Mouse (Mus musculus) MEL (cell line): ENCODE measurements around the gene Atpif1. TPM values are rescaled to one million over a fixed set of nuclear protein-coding genes. Genes with fewer than 3 reads are reported as not detected.

Experiments
- DNase-seq: peaks from one replicate; pipeline ENCODE4 v3.0.0; 2011; ENCODE audit warnings: low read depth, low spot score
- H3K27ac ChIP-seq: 2 replicates; pipeline ENCODE4 v1.5.1; 2012; ENCODE audit warnings: low read depth, mild to moderate bottlenecking, control low read depth, low read length, moderate library complexity; ENCODE audit not compliant: control insufficient read depth
- H3K27me3 ChIP-seq, 2 experiments: fragments of 150-350 bp in 1 of 2; sonication (generic) in 1 of 2; 2 replicates each; pipeline ENCODE4 v1.6.1; 2012; ENCODE audit warnings: low read length in 2 of 2, mild to moderate bottlenecking in 2 of 2, improper control_type of control experiment in 1 of 2, moderate library complexity in 1 of 2; ENCODE audit not compliant: insufficient read depth in 2 of 2, control insufficient read depth in 1 of 2
- H3K36me3 ChIP-seq, 2 experiments: 2 replicates each; pipeline ENCODE4 v1.6.1; 2012 to 2014; ENCODE audit warnings: low read length in 2 of 2, improper control_type of control experiment in 1 of 2, inconsistent platforms in 1 of 2, mild to moderate bottlenecking in 1 of 2; ENCODE audit not compliant: insufficient read depth in 2 of 2, control insufficient read depth in 1 of 2
- H3K4me1 ChIP-seq, 2 experiments: fragments of 150-350 bp in 1 of 2; sonication (generic) in 1 of 2; 2 replicates each; pipeline ENCODE4 v1.6.1; 2012; ENCODE audit warnings: low read length in 2 of 2, improper control_type of control experiment in 1 of 2, mild to moderate bottlenecking in 1 of 2; ENCODE audit not compliant: insufficient read depth in 2 of 2, control insufficient read depth in 1 of 2
- H3K4me3 ChIP-seq, 2 experiments: fragments of 150-350 bp in 1 of 2; sonication (generic) in 1 of 2; 2 replicates each; pipeline ENCODE4 v1.5.1; 2012; ENCODE audit warnings: low read depth in 2 of 2, low read length in 2 of 2, mild to moderate bottlenecking in 2 of 2, moderate library complexity in 2 of 2, control low read depth in 1 of 2, improper control_type of control experiment in 1 of 2; ENCODE audit not compliant: control insufficient read depth in 1 of 2, insufficient read depth in 1 of 2
- H3K79me2 ChIP-seq: 2 replicates; pipeline ENCODE4 v1.6.1; 2012; ENCODE audit warnings: mild to moderate bottlenecking, low read length, moderate library complexity; ENCODE audit not compliant: control insufficient read depth, poor library complexity, insufficient read depth
- H3K9ac ChIP-seq: 2 replicates; pipeline ENCODE4 v1.6.1; 2012; ENCODE audit warnings: low read depth, mild to moderate bottlenecking, control low read depth, low read length, moderate library complexity; ENCODE audit not compliant: control insufficient read depth, poor library complexity, severe bottlenecking
- H3K9me3 ChIP-seq: fragments of 150-350 bp; sonication (generic); replicated peaks from 2 replicates; pipeline ENCODE4 v1.6.1; 2012; ENCODE audit warnings: mild to moderate bottlenecking, low read length, improper control_type of control experiment, moderate library complexity; ENCODE audit not compliant: insufficient read depth
- BHLHE40 ChIP-seq: IDR thresholded peaks from 2 replicates; pipeline ENCODE4 v1.6.1; 2012; ENCODE audit warnings: low read depth, mild to moderate bottlenecking, inconsistent platforms, low read length, improper control_type of control experiment, borderline replicate concordance
- CHD1 ChIP-seq: IDR thresholded peaks from 2 replicates; pipeline ENCODE4 v1.6.1; 2012; ENCODE audit warnings: low read depth, mild to moderate bottlenecking, inconsistent platforms, low read length, improper control_type of control experiment
- CHD2 ChIP-seq: IDR thresholded peaks from 2 replicates; pipeline ENCODE4 v1.6.1; 2011; ENCODE audit warnings: low read length, improper control_type of control experiment
- ELF1 ChIP-seq: IDR thresholded peaks from 2 replicates; pipeline ENCODE4 v1.6.1; 2014; ENCODE audit warnings: low read depth, mild to moderate bottlenecking, inconsistent platforms, low read length, improper control_type of control experiment, moderate library complexity
- ETS1 ChIP-seq: IDR thresholded peaks from 2 replicates; pipeline ENCODE4 v1.6.1; 2012; ENCODE audit warnings: low read depth, mild to moderate bottlenecking, inconsistent platforms, low read length, improper control_type of control experiment, moderate library complexity
- GABPA ChIP-seq: IDR thresholded peaks from 2 replicates; pipeline ENCODE4 v1.6.1; 2012; ENCODE audit warnings: low read depth, mild to moderate bottlenecking, inconsistent platforms, low read length, improper control_type of control experiment, moderate library complexity
- GATA1 ChIP-seq: IDR thresholded peaks from 2 replicates; pipeline ENCODE4 v1.6.1; 2011; ENCODE audit warnings: low read depth, low read length, improper control_type of control experiment
- HCFC1 ChIP-seq: IDR thresholded peaks from 2 replicates; pipeline ENCODE4 v1.6.1; 2012; ENCODE audit warnings: low read depth, mild to moderate bottlenecking, inconsistent platforms, low read length, improper control_type of control experiment, moderate library complexity
- JUND ChIP-seq: IDR thresholded peaks from 2 replicates; pipeline ENCODE4 v1.6.1; 2011; ENCODE audit warnings: low read depth, mild to moderate bottlenecking, improper control_type of control experiment, low read length
- KAT2A ChIP-seq: conservative IDR thresholded peaks from 2 replicates; pipeline ENCODE4 v1.6.1; 2012; ENCODE audit warnings: low read depth, low read length, improper control_type of control experiment, inconsistent platforms
- MAFK ChIP-seq: IDR thresholded peaks from 2 replicates; pipeline ENCODE4 v1.6.1; 2011; ENCODE audit warnings: low read depth, mild to moderate bottlenecking, low read length, improper control_type of control experiment, borderline replicate concordance
- MAX ChIP-seq: IDR thresholded peaks from 2 replicates; pipeline ENCODE4 v1.6.1; 2011; ENCODE audit warnings: low read length, improper control_type of control experiment
- MEF2A ChIP-seq: IDR thresholded peaks from 2 replicates; pipeline ENCODE4 v1.6.1; 2014; ENCODE audit warnings: low read depth, mild to moderate bottlenecking, inconsistent platforms, low read length, improper control_type of control experiment; ENCODE audit not compliant: poor library complexity, insufficient replicate concordance, severe bottlenecking; ENCODE audit errors: extremely low read depth
- MXI1 ChIP-seq: IDR thresholded peaks from 2 replicates; pipeline ENCODE4 v1.6.1; 2011; ENCODE audit warnings: mild to moderate bottlenecking, low read depth, low read length, improper control_type of control experiment
- MYB ChIP-seq: IDR thresholded peaks from 2 replicates; pipeline ENCODE4 v1.6.1; 2011; ENCODE audit warnings: mild to moderate bottlenecking, low read depth, low read length, improper control_type of control experiment
- MYC ChIP-seq: IDR thresholded peaks from 2 replicates; pipeline ENCODE4 v1.6.1; 2011; ENCODE audit warnings: low read depth, mild to moderate bottlenecking, low read length, improper control_type of control experiment, moderate library complexity
- NELFE ChIP-seq: IDR thresholded peaks from 2 replicates; pipeline ENCODE4 v1.6.1; 2011; ENCODE audit warnings: low read depth, low read length, improper control_type of control experiment
- NRF1 ChIP-seq: IDR thresholded peaks from 2 replicates; pipeline ENCODE4 v1.6.1; 2014; ENCODE audit warnings: low read depth, mild to moderate bottlenecking, inconsistent platforms, low read length, improper control_type of control experiment, moderate library complexity; ENCODE audit not compliant: poor library complexity, insufficient read depth, severe bottlenecking
- POLR2A ChIP-seq, 2 experiments: IDR thresholded peaks; 2 replicates each; pipeline ENCODE4 v1.6.1; 2011 to 2012; ENCODE audit warnings: low read length in 2 of 2, mild to moderate bottlenecking in 2 of 2, control low read depth in 1 of 2, improper control_type of control experiment in 1 of 2, low read depth in 1 of 2, moderate library complexity in 1 of 2; ENCODE audit not compliant: control insufficient read depth in 1 of 2, insufficient read depth in 1 of 2, poor library complexity in 1 of 2
- POLR2AphosphoS5 ChIP-seq: IDR thresholded peaks from 2 replicates; pipeline ENCODE4 v1.6.1; 2012; ENCODE audit warnings: low read depth, borderline replicate concordance, mild to moderate bottlenecking, inconsistent platforms, low read length, moderate library complexity, mixed read lengths
- RAD21 ChIP-seq: IDR thresholded peaks from 2 replicates; pipeline ENCODE4 v1.6.1; 2011; ENCODE audit warnings: mild to moderate bottlenecking, low read depth, low read length, improper control_type of control experiment
- RCOR1 ChIP-seq: IDR thresholded peaks from 2 replicates; pipeline ENCODE4 v1.6.1; 2012; ENCODE audit warnings: low read depth, mild to moderate bottlenecking, inconsistent platforms, low read length, improper control_type of control experiment
- SIN3A ChIP-seq: IDR thresholded peaks from 2 replicates; pipeline ENCODE4 v1.6.1; 2012; ENCODE audit warnings: low read length, improper control_type of control experiment, inconsistent platforms
- SMC3 ChIP-seq: IDR thresholded peaks from 2 replicates; pipeline ENCODE4 v1.6.1; 2011; ENCODE audit warnings: low read depth, low read length, improper control_type of control experiment
- TAL1 ChIP-seq: IDR thresholded peaks from 2 replicates; pipeline ENCODE4 v1.6.1; 2012; ENCODE audit warnings: mild to moderate bottlenecking, inconsistent platforms, low read length, moderate library complexity, mixed read lengths
- TBP ChIP-seq: IDR thresholded peaks from 2 replicates; pipeline ENCODE4 v1.8.0; 2011; ENCODE audit warnings: low read depth, low read length, improper control_type of control experiment
- TCF12 ChIP-seq: IDR thresholded peaks from 2 replicates; pipeline ENCODE4 v1.6.1; 2014; ENCODE audit warnings: low read depth, mild to moderate bottlenecking, inconsistent platforms, low read length, improper control_type of control experiment, moderate library complexity
- UBTF ChIP-seq: IDR thresholded peaks from 2 replicates; pipeline ENCODE4 v1.6.1; 2012; ENCODE audit warnings: low read depth, mild to moderate bottlenecking, inconsistent platforms, low read length, improper control_type of control experiment, moderate library complexity, borderline replicate concordance; ENCODE audit not compliant: insufficient read depth
- USF1 ChIP-seq: IDR thresholded peaks from 2 replicates; pipeline ENCODE4 v1.6.1; 2014; ENCODE audit warnings: low read depth, mild to moderate bottlenecking, inconsistent platforms, low read length, improper control_type of control experiment, moderate library complexity
- USF2 ChIP-seq, 2 experiments: IDR thresholded peaks; 2 replicates each; pipeline ENCODE4 v1.6.1; 2011 to 2012; ENCODE audit warnings: improper control_type of control experiment in 2 of 2, low read length in 2 of 2, borderline replicate concordance in 1 of 2, inconsistent platforms in 1 of 2, low read depth in 1 of 2, mild to moderate bottlenecking in 1 of 2; ENCODE audit not compliant: insufficient read depth in 1 of 2
- ZC3H11A ChIP-seq: IDR thresholded peaks from 2 replicates; pipeline ENCODE4 v1.6.1; 2012; ENCODE audit warnings: low read depth, mild to moderate bottlenecking, inconsistent platforms, low read length, improper control_type of control experiment
- ZKSCAN1 ChIP-seq: IDR thresholded peaks from 2 replicates; pipeline ENCODE4 v1.6.1; 2012; ENCODE audit warnings: low read depth, mild to moderate bottlenecking, inconsistent platforms, low read length, improper control_type of control experiment, moderate library complexity
- ZMIZ1 ChIP-seq: IDR thresholded peaks from 2 replicates; pipeline ENCODE4 v1.6.1; 2012; ENCODE audit warnings: low read depth, mild to moderate bottlenecking, inconsistent platforms, low read length, improper control_type of control experiment, moderate library complexity
- ZNF384 ChIP-seq: IDR thresholded peaks from 2 replicates; pipeline ENCODE4 v1.6.1; 2012; ENCODE audit warnings: low read depth, mild to moderate bottlenecking, inconsistent platforms, low read length, improper control_type of control experiment
- polyA plus RNA-seq, 2 experiments: library from polyadenylated mRNA; stranded (reverse) in 1 of 2; unstranded in 1 of 2; fragments of >175 nt in 1 of 2; fragments of >200 nt in 1 of 2; gene quantifications; 2 replicates each; pipeline versions ENCODE4 v1.2.1 to v1.2.4; 2012; ENCODE audit warnings: low replicate concordance in 2 of 2, low read depth in 1 of 2; ENCODE audit not compliant: insufficient read length in 2 of 2, insufficient read depth in 1 of 2, missing spikeins in 1 of 2
- total RNA-seq: library from RNA; depleted of rRNA; stranded (reverse); fragments of 300-350 nt; gene quantifications from 2 replicates; pipeline ENCODE4 v1.2.3, GENCODE M21; 2012

Gene Atpif1
- total and polyA plus RNA-seq, 3 experiments = 566 to 730 TPM; not detected in 1

DNA sequence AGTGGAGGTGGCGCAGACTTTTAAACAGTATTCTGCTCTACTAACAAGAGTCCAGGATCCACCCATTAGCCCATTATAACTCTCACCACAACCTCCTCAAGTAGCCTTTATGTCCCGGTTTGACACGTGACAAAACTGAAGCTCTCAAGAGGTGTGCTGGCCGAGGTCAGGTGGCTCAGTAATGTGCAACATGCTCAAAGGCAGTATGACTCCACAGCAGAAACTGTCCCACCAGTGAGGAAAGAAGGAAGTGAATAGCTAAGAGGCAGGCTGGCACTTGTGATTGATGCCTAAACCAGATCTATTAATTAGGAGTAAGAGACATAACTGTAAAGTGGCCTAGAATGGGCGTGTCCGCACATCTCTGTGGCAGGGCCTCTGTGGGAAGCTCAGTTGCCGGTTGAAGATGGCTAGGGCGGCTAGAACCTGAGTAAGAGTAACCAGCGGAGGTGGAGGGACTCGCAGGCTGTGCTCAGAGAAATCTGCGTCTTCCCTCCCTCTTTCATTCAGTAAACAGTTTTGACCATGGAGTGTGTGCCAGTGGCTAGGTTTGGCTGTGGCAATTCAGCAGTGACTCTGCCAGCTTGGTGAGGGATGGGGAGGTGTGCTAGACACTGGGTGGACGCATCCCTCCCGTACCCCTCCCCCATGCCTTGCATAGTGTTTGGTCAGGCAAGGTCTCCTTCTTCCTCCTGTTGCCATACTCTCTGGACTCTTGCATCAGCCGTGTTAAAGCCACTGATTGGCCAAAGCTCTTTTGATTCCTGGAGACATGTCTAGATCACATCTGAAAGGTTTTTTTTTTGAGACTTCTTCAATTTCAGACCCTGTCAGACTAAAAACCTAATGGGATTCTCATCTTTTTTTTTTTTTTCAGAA, 19.8 kb downstream of the Atpif1 start:
- H3K36me3 ChIP-seq = peaks cover 0 to 28% of the 10 kb centered on the region in 2 experiments; a peak in 2 of 4 replicates
- peak overlapping the region; percentile 92 for H3K27ac ChIP-seq
- H3K27me3 ChIP-seq = no peaks in the 10 kb centered on the region
- H3K9me3 ChIP-seq = no peaks in the 10 kb centered on the region
- peak overlapping the region; percentile 95 for H3K9ac ChIP-seq
- DNase-seq = peak; percentile 96
- H3K79me2 ChIP-seq = peaks cover 24% of the 10 kb centered on the region
- peak overlapping the region; percentile 30 to 58 for H3K4me3 ChIP-seq
- H3K4me1 ChIP-seq = peaks cover 17 to 19% of the 10 kb centered on the region in 2 experiments
- TF ChIP-seq ZC3H11A (no peak), ETS1 (peak; percentile 81), GABPA (no peak), USF1 (peak; percentile 93), GATA1 (no peak), USF2 (IDR thresholded peaks at IDR 0.05; ENCODE audit: borderline replicate concordance in 1 of 2, insufficient read depth in 1 of 2, low read depth in 1 of 2, low read length in 2 of 2) (peak in 1 of 2 experiments; percentile 68; a peak in 2 of 4 replicates), POLR2A (IDR thresholded peaks at IDR 0.05; ENCODE audit: control insufficient read depth in 1 of 2, insufficient read depth in 1 of 2, low read depth in 1 of 2, low read length in 2 of 2, poor library complexity in 1 of 2) (peak; percentile 63 to 71; a peak in 3 of 4 replicates), RCOR1 (no peak), ELF1 (peak; percentile 76), NELFE (peak; percentile 52), TCF12 (peak; percentile 73), MAX (peak; percentile 89), SIN3A (no peak; the same call in 1 of the 2 replicates), KAT2A (peak; percentile 51; the same call in 1 of the 2 replicates), ZNF384 (peak; percentile 94), ZKSCAN1 (no peak), CHD1 (peak; percentile 74; the same call in 1 of the 2 replicates), POLR2AphosphoS5 (peak; percentile 85), JUND (no peak), MYC (peak; percentile 79), MXI1 (peak; percentile 92), MYB (no peak), BHLHE40 (peak; percentile 86), SMC3 (peak; percentile 17; the same call in 1 of the 2 replicates), UBTF (no peak), CHD2 (peak; percentile 74), TAL1 (no peak), HCFC1 (peak; percentile 63), NRF1 (no peak), MAFK (no peak), RAD21 (no peak), TBP (peak; percentile 79; the same call in 1 of the 2 replicates), ZMIZ1 (peak; percentile 69), MEF2A (peak; percentile 60; the same call in 1 of the 2 replicates)
